Mouse (Mus musculus) CD8-positive naive resting alpha-beta T cell, adult 57 days (primary cell): ENCODE data around the gene Plekhb1. TPM values are rescaled to one million over a fixed set of nuclear protein-coding genes. Genes with fewer than 3 reads are reported as not detected.

ENCODE experiments used
- total RNA-seq: library from RNA; stranded (reverse); gene quantifications from one replicate; pipeline ENCODE4 v1.2.4, GENCODE M21; 2023

The Plekhb1 gene
- total RNA-seq, result not detected

DNA sequence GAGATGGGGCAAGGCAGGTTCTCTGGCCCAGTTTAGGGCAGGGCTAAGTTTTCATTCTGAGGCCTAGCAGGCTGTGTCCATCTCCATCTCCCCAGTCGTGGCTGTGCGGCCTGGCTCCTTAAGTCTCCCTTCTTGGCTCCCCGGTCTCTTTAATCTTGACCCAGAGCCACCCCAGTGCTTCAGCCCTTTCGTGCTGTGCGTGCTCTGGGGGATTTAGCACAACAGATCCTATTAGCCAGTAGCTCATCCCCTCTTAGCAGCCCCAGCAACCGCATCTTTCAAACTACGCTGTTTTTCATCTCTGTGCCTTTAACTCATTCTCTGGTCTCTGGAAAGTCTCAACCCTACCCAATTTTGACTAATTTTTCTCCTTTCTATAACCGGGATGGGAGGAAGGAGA lies at the start of gene Plekhb1:
Plekhb1 (minus strand) TSS at position 184 of the 400 bp plus-strand sequence.

DNA sequence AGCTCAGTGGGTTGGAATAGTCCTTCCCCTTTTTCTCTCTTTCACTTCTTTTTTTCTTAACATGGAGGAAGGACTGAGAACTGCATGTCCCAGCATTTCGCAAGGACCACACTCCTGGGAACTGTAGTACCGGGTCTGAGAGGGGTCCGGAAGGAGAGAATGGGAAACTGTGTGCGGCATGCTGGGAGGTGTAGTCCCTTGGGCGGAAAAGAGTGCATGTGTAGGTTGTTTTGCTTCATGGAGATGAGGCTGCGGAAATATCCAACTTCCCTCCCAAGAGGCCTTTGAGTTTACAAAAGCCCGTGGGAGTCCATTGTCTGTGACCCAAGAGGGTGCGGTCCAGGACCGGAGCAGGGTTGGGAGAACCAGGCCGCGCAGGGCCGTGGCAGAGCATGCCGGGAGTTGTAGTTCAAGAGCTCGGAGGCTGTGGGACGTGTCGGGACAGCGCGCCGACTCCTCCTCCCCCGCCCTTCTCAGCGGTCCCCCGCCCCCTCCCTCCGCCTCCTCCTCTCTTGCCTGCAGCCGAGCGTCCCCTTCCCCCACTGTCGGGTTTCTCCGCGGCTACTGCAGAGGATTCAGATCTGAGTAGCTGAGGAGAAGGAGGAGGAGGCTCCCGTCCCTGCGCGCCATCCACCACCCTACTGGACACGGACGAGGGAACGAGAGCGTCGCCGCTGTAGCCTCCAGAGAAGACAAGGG lies 44.1 kb upstream of the Plekhb1 start, which contains the start of gene Fam168a:
Fam168a (plus strand) TSS at position 493 of the 699 bp plus-strand sequence.

DNA sequence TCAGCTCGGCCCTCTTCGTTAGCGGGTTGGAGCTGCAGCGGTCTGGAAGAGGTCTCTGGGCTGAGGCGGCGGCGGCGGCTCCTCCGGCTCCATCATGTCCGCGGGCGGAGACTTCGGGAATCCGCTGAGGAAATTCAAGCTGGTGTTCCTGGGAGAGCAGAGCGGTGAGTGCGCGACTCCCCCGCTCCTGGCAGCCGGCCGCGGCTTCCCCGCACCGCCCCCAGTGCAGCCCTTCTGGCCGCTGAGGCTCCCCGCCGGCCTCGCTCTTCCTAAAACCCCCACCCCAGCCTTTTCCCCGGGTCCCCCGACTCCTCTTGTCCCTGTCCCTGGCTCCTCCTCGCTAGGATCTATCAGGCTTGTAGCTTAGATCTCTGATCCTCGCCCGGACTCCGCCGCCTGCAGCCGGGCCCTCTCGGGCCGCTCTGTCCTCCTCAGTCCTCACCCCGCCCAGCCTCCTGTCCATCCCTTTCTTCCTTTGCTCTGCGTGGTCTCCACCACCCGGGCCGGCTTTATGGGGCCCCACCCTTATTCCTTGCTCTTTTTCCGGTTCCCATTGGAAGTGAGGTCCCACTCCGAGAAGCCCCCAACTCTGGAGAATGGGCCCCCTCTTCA lies 54.0 kb downstream of the Plekhb1 start, which contains the start of gene Mrpl48:
Mrpl48 (minus strand) TSS at position 172 of the 612 bp plus-strand sequence.

DNA sequence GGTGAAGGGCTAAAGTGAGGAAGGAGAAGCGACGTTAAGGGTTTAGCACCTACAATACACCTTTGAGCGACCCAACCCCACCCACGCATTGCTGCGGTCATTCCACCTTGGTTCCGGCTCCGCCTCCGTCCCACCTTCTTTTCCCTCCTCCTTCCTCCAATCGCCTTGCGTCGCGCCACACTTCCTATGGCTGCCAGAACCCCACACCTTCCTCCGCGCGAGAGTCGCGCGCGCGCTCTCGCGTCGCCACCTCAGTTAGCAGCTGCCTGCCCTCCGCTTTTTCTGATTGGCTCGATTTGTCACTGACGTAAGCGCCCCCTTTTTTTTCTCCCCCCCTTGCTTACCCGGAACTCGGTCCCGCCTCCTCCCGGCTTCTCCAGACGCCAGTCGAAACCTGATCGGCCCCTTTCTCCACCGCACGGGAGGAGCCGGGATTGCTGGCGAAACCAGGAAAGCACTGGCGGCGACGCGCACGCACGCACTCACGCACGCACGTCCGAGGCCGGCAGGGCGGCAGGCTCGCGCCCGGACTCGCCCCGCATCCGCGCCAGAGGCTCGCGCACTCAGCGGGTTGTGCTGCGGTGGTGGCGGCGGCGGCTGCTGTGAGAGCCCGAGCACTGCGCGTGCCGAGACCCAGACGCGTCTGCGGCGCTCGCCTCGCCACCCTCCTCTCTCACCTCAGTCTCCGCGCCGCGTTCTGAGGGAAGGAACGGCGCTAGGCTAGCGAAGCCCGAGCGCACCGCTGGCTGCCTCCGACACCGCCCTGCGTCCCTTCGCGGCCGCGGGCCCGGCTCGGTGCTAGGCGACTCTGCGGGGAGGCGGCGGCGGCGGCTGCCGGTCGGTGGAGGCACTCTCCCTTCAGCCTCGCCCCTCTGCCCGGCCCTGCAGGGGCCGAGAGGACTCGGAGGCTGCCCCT lies 54.7 kb downstream of the Plekhb1 start, which contains the start of gene Rab6a:
Rab6a (plus strand) TSS at position 197 of the 916 bp plus-strand sequence.

Other genes starting within 250 kb of the Plekhb1 start
- gene Ucp3, start 189.4 kb downstream of the Plekhb1 start, total RNA-seq, result 0.86 TPM
- gene Ucp2, start 169.1 kb downstream of the Plekhb1 start, total RNA-seq, result 845 TPM
- 3.7 TPM for gene Dnajb13, start 147.5 kb downstream of the Plekhb1 start, total RNA-seq
- gene Coa4, start 125.3 kb downstream of the Plekhb1 start, total RNA-seq, result 6.9 TPM
- 50.9 TPM for gene Rab6a, start 55.0 kb downstream of the Plekhb1 start, total RNA-seq
- gene Mrpl48, start 54.1 kb downstream of the Plekhb1 start, total RNA-seq, result 28.3 TPM
- 39.7 TPM for gene Fam168a, start 44.2 kb upstream of the Plekhb1 start, total RNA-seq
- 37.2 TPM for gene Relt, start 201.0 kb upstream of the Plekhb1 start, total RNA-seq